Mouse (Mus musculus): Measurements from ENCODE around the gene Prss53.

DNA sequence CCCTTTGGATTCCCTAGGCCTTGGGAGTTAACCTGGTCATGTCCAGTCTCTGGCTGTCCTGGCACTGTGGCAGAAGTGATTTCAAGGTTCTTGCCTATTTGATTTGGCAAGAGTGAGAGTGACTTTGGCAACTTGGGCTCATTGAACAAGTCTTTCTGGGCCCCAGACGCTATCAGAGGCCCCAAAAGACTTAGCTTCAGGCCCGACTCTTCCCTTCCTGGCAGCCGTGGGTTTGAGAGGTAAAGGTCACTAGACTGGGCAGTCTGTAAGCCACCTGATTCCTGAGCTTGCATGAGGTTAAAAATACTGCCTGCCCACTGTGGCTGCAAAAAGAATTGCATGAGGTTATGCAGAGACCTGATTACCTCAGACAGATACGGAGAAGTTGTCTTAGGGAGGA, 17.9 kb upstream of the Prss53 start:
- no peak for TF ChIP-seq POLR2A (IDR thresholded peaks at IDR 0.05; ENCODE audit: borderline replicate concordance, control insufficient read depth, low read depth, low read length)
- TF ChIP-seq CTCF (IDR thresholded peaks at IDR 0.05; ENCODE audit: control insufficient read depth, insufficient read depth, low read length): no peak
